Mouse (Mus musculus): ENCODE measurements around the gene Rasgrf1. TPM values are rescaled to one million over a fixed set of nuclear protein-coding genes. Genes with fewer than 3 reads are reported as not detected.

Rasgrf1 gene
- polyA plus RNA-seq, 1 experiment = not detected

- no peaks in the 10 kb centered on the region for H3K79me3 ChIP-seq (ENCODE audit: low read depth)
- H3K4me3 ChIP-seq (ENCODE audit: insufficient read depth, poor library complexity, severe bottlenecking) = no peak overlapping the region
- H3K79me2 ChIP-seq (ENCODE audit: control insufficient read depth, insufficient read depth) = no peaks in the 10 kb centered on the region
- no peaks in the 10 kb centered on the region for H3K36me3 ChIP-seq (ENCODE audit: control insufficient read depth, insufficient read depth)
- no peak for TF ChIP-seq MYOD1 (IDR thresholded peaks at IDR 0.05; ENCODE audit: control insufficient read depth, insufficient read length, low read depth)
- no peak for TF ChIP-seq FOSL1 (IDR thresholded peaks at IDR 0.05; ENCODE audit: insufficient read depth, low read length, poor library complexity, severe bottlenecking)
- no peak for TF ChIP-seq CEBPB (IDR thresholded peaks at IDR 0.05; ENCODE audit: low read depth)
- TF ChIP-seq CTCF (IDR thresholded peaks at IDR 0.05; ENCODE audit: control insufficient read depth, insufficient read depth, insufficient read length) = no peak
- TF ChIP-seq MYOG (IDR thresholded peaks at IDR 0.05; ENCODE audit: control insufficient read depth, extremely low read depth, insufficient read length) = no peak
- TF ChIP-seq USF1 (IDR thresholded peaks at IDR 0.05; ENCODE audit: low read depth) = no peak
- TF ChIP-seq MAX (IDR thresholded peaks at IDR 0.05) = no peak
- no peaks in the 10 kb centered on the region for H3K27me3 ChIP-seq (ENCODE audit: control insufficient read depth, insufficient read depth, insufficient read length)
- no peak overlapping the region for H3ac ChIP-seq (ENCODE audit: control insufficient read depth, insufficient read length, low read depth)
These were observed 45.3 kb downstream of the Rasgrf1 start for GRCm38 (mm10) chr9:89954860-89955479.

- H3K27me3 ChIP-seq (ENCODE audit: control insufficient read depth, insufficient read depth, insufficient read length) = no peaks in the 10 kb centered on the region
- no peaks in the 10 kb centered on the region for H3K79me3 ChIP-seq (ENCODE audit: low read depth)
- no peak overlapping the region for H3K4me3 ChIP-seq (ENCODE audit: insufficient read depth, poor library complexity, severe bottlenecking)
- H3K79me2 ChIP-seq (ENCODE audit: control insufficient read depth, insufficient read depth) = no peaks in the 10 kb centered on the region
- TF ChIP-seq USF1 (IDR thresholded peaks at IDR 0.05; ENCODE audit: low read depth) (no peak), MAX (IDR thresholded peaks at IDR 0.05) (no peak), MYOD1 (IDR thresholded peaks at IDR 0.05; ENCODE audit: control insufficient read depth, insufficient read length, low read depth) (no peak), FOSL1 (IDR thresholded peaks at IDR 0.05; ENCODE audit: insufficient read depth, low read length, poor library complexity, severe bottlenecking) (no peak), CEBPB (IDR thresholded peaks at IDR 0.05; ENCODE audit: low read depth) (no peak), CTCF (IDR thresholded peaks at IDR 0.05; ENCODE audit: control insufficient read depth, insufficient read depth, insufficient read length) (no peak), MYOG (IDR thresholded peaks at IDR 0.05; ENCODE audit: control insufficient read depth, extremely low read depth, insufficient read length) (no peak)
- no peak overlapping the region for H3ac ChIP-seq (ENCODE audit: control insufficient read depth, insufficient read length, low read depth)
- H3K36me3 ChIP-seq (ENCODE audit: control insufficient read depth, insufficient read depth) = no peaks in the 10 kb centered on the region
These were observed 49.3 kb downstream of the Rasgrf1 start for GRCm38 (mm10) chr9:89958959-89959358.

- H3ac ChIP-seq (ENCODE audit: control insufficient read depth, insufficient read length, low read depth) = no peak overlapping the region
- no peak overlapping the region for H3K4me3 ChIP-seq (ENCODE audit: insufficient read depth, poor library complexity, severe bottlenecking)
- no peaks in the 10 kb centered on the region for H3K79me3 ChIP-seq (ENCODE audit: low read depth)
- no peaks in the 10 kb centered on the region for H3K79me2 ChIP-seq (ENCODE audit: control insufficient read depth, insufficient read depth)
- H3K27me3 ChIP-seq (ENCODE audit: control insufficient read depth, insufficient read depth, insufficient read length) = peaks cover 9% of the 10 kb centered on the region
- TF ChIP-seq MAX (IDR thresholded peaks at IDR 0.05) = no peak
- TF ChIP-seq USF1 (IDR thresholded peaks at IDR 0.05; ENCODE audit: low read depth) = no peak
- no peak for TF ChIP-seq MYOG (IDR thresholded peaks at IDR 0.05; ENCODE audit: control insufficient read depth, extremely low read depth, insufficient read length)
- no peak for TF ChIP-seq MYOD1 (IDR thresholded peaks at IDR 0.05; ENCODE audit: control insufficient read depth, insufficient read length, low read depth)
- TF ChIP-seq FOSL1 (IDR thresholded peaks at IDR 0.05; ENCODE audit: insufficient read depth, low read length, poor library complexity, severe bottlenecking) = no peak
- no peak for TF ChIP-seq CTCF (IDR thresholded peaks at IDR 0.05; ENCODE audit: control insufficient read depth, insufficient read depth, insufficient read length)
- TF ChIP-seq CEBPB (IDR thresholded peaks at IDR 0.05; ENCODE audit: low read depth) = no peak
- H3K36me3 ChIP-seq (ENCODE audit: control insufficient read depth, insufficient read depth) = no peaks in the 10 kb centered on the region
These were observed 54.4 kb downstream of the Rasgrf1 start for GRCm38 (mm10) chr9:89964091-89964490.

GRCm38 (mm10) chr9:89967716-89968115 is 58.0 kb downstream of the Rasgrf1 start:
- Histone ChIP-seq H3K79me3 (ENCODE audit: low read depth) (no peaks in the 10 kb centered on the region), H3ac (ENCODE audit: control insufficient read depth, insufficient read length, low read depth) (no peak overlapping the region), H3K79me2 (ENCODE audit: control insufficient read depth, insufficient read depth) (no peaks in the 10 kb centered on the region), H3K27me3 (ENCODE audit: control insufficient read depth, insufficient read depth, insufficient read length) (peaks cover 9% of the 10 kb centered on the region), H3K4me3 (ENCODE audit: insufficient read depth, poor library complexity, severe bottlenecking) (no peak overlapping the region), H3K36me3 (ENCODE audit: control insufficient read depth, insufficient read depth) (no peaks in the 10 kb centered on the region)
- TF ChIP-seq MAX (IDR thresholded peaks at IDR 0.05) = no peak
- TF ChIP-seq CTCF (IDR thresholded peaks at IDR 0.05; ENCODE audit: control insufficient read depth, insufficient read depth, insufficient read length) = no peak
- no peak for TF ChIP-seq CEBPB (IDR thresholded peaks at IDR 0.05; ENCODE audit: low read depth)
- no peak for TF ChIP-seq FOSL1 (IDR thresholded peaks at IDR 0.05; ENCODE audit: insufficient read depth, low read length, poor library complexity, severe bottlenecking)
- TF ChIP-seq USF1 (IDR thresholded peaks at IDR 0.05; ENCODE audit: low read depth) = no peak
- TF ChIP-seq MYOD1 (IDR thresholded peaks at IDR 0.05; ENCODE audit: control insufficient read depth, insufficient read length, low read depth) = no peak
- TF ChIP-seq MYOG (IDR thresholded peaks at IDR 0.05; ENCODE audit: control insufficient read depth, extremely low read depth, insufficient read length) = no peak

- H3K36me3 ChIP-seq (ENCODE audit: control insufficient read depth, insufficient read depth) = no peaks in the 10 kb centered on the region
- H3K79me3 ChIP-seq (ENCODE audit: low read depth) = no peaks in the 10 kb centered on the region
- TF ChIP-seq MAX (IDR thresholded peaks at IDR 0.05) = no peak
- TF ChIP-seq MYOG (IDR thresholded peaks at IDR 0.05; ENCODE audit: control insufficient read depth, extremely low read depth, insufficient read length) = no peak
- TF ChIP-seq CEBPB (IDR thresholded peaks at IDR 0.05; ENCODE audit: low read depth) = no peak
- TF ChIP-seq USF1 (IDR thresholded peaks at IDR 0.05; ENCODE audit: low read depth) = no peak
- no peak for TF ChIP-seq FOSL1 (IDR thresholded peaks at IDR 0.05; ENCODE audit: insufficient read depth, low read length, poor library complexity, severe bottlenecking)
- no peak for TF ChIP-seq MYOD1 (IDR thresholded peaks at IDR 0.05; ENCODE audit: control insufficient read depth, insufficient read length, low read depth)
- TF ChIP-seq CTCF (IDR thresholded peaks at IDR 0.05; ENCODE audit: control insufficient read depth, insufficient read depth, insufficient read length) = no peak
- H3K79me2 ChIP-seq (ENCODE audit: control insufficient read depth, insufficient read depth) = no peaks in the 10 kb centered on the region
- H3K4me3 ChIP-seq (ENCODE audit: insufficient read depth, poor library complexity, severe bottlenecking) = no peak overlapping the region
- H3ac ChIP-seq (ENCODE audit: control insufficient read depth, insufficient read length, low read depth) = no peak overlapping the region
- H3K27me3 ChIP-seq (ENCODE audit: control insufficient read depth, insufficient read depth, insufficient read length) = peaks cover 9% of the 10 kb centered on the region
These were observed 59.2 kb downstream of the Rasgrf1 start for GRCm38 (mm10) chr9:89968836-89969450.
